Mouse (Mus musculus) E14TG2a.4 (cell line): ENCODE measurements at regions not wholly inside any gene's neighbourhood (a gene's known extent, or its start where the extent isn't known, plus 50 kb on each side); places are given as distances from the start of the nearest gene placed in this dataset.

Experiments
- CTCF ChIP-seq: conservative IDR thresholded peaks from 2 replicates; pipeline ENCODE4 v1.5.1; 2014; ENCODE audit warnings: low read length
- POU5F1 ChIP-seq: IDR thresholded peaks from 2 replicates; pipeline ENCODE4 v1.6.1; 2014; ENCODE audit warnings: low read length, borderline replicate concordance

- TF ChIP-seq CTCF (peak; percentile 53), POU5F1 (no peak)
These were observed 103.2 kb upstream of the 4933402E13Rik start for GRCm38 (mm10) chrX:62180089-62180488.
